Mouse (Mus musculus) liver, postnatal 0 days (tissue): ENCODE results near the gene Rplp2.

Experiments
- CTCF ChIP-seq: sonication (generic); IDR thresholded peaks from 2 replicates; pipeline ENCODE4 v1.5.1; 2016; ENCODE audit warnings: antibody characterized with exemption, low read depth
- EP300 ChIP-seq: IDR thresholded peaks from 2 replicates; pipeline ENCODE4 v1.6.1; 2016; ENCODE audit warnings: antibody characterized with exemption, low read depth, mild to moderate bottlenecking

DNA sequence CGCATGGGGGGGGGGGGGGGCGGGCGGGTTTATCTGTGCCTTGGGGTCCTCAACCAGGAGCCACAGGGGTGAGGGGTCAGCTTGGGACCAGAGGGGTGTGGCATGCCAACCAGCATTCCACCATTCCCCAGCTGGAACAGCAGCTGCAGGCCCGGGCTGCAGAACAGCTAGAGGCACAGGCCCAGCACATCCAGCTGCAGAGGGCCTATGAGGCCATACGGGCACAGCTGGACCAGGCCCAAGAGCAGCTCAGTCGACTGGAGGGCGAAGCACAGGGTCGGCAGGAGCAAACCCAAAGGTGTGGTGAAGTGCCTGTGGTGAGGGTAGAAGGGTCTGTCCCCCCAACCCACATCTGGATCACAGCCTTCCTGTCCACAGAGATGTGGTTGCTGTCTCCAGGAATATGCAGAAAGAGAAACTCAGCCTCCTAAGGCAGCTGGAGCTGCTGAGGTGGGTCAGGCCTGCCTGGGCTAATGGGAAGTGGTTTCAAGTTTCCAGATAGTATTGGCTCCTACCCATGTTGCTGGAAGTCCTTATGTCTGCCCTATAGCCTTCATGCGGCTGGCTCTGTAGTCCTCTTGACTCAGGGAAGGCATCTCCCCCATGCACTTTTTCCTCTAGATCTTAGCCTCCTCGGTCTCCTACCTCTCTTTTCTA is 18.3 kb downstream of the Rplp2 start:
- TF ChIP-seq CTCF (no peak), EP300 (no peak)
